Mouse (Mus musculus) thymus, postnatal 36 days (tissue): ENCODE data around the gene Cux1.

ENCODE experiments used
- DNase-seq, 2 experiments: peaks; one replicate each; pipeline ENCODE4 v3.0.0; 2022; ENCODE audit warnings: mixed read lengths in 2 of 2

Cux1 gene

DNA sequence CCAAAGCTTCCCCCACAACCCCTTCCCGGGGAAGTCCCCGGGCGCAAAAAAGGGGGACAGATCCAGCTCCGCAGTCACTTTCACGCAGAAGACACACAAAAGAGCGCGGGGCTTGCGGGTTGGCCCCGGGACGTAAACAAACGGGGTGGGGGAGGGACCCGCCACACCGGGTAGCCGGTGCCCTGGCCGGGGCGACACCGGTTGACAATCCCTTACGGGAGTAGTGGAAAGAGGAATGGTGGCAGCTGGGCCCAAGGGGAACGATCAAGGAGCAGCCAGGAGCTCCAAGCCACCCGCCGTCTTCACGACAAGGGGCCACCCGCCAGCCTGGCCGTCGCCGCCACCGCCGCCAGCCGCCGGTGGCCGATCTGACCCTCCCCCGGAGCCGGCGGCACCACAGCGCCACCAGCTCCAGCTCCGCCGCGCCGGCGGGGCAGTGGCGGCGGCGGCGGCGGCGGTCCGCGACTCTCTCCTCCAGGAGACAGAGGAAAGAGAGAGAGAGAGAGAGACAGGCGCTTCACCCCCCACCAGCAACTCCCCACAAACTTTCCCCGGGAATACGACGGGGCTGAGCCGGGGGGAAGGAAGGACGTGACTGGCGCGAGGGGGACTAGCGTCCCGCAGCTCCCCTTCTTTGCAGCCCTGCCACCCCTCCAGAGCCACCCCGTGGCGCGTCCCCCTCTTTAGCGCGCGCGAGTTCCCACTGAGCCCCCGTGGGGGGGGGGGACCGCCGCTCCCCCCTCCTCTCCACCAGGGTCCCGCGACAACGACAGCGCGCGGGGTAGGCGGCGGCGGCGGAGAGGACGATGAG lies 1.1 kb downstream of the Cux1 start:
- DNase-seq, result peak; percentile 77 to 78

DNA sequence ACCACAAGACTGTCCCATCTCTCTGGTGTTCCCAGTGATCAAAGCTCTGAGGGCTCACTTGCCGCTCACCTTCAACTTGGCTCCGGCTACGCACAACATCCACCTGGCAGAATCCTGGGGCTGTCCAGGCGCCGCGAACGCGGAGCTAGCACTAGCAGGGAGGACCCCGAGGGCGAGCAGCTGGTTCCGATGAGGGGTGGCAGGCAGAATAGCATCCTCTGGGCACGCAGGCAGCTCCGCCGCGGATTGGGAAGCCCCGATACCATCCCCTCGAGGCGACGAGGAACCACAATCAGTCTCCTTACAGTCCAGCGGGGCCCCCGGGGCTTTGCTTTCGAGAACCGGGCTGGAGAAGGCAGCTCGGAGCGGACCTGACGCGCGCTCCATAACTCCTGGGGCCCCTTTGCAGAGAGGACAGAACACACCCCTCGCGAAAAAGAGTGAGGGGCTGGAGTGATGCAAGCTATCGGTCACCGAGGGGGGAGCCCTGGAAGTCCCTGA lies 1.9 kb downstream of the Cux1 start:
- DNase-seq, result peak; percentile 57 to 64

DNA sequence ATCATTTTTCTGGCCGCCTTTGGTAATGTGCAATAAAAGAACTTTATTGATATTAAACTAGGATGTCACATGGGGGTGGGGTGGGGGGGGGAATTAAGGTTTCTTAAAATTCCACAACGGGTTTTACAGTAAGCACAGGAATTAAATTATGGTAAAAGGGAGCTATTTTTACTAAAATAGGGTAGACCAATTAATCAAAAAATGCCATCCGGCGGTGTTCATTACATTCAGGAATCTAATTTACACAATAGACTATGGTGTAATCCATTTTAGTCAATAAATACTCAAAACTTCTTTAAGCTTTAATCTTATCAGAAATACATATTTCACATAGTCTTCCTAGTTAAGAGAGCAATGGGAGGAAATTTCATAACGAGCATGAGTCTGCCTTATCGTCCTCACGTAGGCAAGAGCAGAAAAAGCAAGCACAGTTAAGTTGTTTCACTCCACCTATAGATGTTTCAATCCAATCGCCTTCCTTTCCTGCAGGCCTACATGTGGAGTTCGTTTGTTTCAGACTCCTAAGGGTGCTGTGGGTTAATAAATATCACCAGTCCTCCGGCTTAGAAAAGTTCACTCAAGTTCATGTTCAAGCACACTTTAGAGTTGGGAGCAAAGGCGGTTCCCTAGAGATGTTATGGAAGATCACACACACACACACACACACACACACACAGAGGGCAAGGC lies 2.5 kb downstream of the Cux1 start:
- DNase-seq, result peak in 1 of 2 experiments; percentile 21

DNA sequence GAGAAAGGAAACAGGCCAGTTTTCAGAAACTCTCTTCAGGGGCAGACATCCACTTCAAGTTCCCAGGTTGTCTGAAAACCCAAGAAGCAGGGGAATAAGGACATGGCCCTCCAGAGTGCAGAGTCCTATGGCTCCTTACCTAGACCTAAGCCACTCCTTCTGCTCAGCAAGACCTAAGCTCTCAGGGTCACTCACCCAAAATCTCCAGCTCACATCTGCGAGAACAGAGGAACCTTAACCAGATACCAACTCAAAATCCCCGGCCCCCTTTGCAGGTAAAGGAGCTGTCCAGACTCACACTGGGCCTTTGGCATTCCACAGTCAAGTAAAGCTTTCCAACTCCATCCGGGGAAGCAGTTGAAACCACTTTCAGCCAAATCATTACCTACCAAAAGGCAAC lies 3.3 kb downstream of the Cux1 start:
- no peak for DNase-seq

DNA sequence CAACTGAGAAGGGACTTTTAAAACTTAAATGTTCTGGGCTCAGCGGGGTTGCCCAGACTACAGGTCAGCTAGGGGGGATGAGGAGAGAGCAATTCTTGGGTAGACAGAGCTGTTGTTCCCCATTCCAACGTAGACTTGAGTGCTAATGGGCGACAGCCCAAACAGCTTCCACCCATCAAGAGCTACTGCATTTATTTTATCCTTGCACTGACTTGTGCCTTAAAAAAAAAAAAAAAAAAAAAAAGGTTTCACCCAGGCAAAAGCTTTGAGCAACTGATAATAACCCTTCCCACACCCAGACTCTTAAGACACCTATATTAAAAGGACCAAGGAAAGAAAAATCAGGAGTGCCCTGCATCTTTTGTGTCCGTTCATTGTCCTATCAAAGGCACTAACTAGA lies 4.2 kb downstream of the Cux1 start:
- no peak for DNase-seq

DNA sequence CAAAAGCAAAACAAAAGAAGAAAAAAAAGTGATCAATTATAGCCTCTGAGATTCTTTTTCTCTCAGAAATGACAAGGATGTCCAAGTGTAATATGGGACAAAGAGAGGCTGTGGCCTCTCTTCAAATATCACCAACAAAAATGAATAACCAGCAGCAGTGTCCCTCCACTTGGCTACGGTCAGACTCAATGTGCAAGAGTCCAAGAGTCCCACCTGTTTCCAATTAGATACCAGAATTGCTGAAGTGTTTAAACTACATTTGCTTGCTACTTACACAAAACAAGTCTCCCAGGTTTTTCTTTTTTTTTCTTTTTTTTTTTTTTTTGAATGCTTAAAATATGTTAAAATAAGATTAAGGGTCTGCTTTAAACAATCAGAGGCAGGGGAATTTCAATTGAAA lies 5.1 kb downstream of the Cux1 start:
- DNase-seq, result no peak

DNA sequence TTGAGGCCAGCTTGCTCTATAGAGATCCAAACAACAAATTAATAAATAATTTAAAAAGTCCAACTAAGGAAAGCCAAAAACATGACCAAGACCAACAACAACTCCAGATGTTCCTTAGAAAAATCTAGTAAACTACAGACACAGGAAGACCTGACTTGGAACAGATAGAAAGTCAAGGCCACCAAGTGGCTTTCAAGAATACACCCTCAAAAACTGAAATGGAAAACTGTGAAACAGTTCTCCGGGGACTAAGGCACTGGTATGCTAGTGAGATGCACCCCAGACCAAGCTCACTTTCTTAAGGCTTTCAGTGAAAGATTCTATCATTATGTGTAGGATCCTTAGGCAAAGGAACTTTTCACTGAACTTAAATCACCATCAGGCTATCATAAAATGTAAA lies 5.6 kb downstream of the Cux1 start:
- DNase-seq, result no peak

DNA sequence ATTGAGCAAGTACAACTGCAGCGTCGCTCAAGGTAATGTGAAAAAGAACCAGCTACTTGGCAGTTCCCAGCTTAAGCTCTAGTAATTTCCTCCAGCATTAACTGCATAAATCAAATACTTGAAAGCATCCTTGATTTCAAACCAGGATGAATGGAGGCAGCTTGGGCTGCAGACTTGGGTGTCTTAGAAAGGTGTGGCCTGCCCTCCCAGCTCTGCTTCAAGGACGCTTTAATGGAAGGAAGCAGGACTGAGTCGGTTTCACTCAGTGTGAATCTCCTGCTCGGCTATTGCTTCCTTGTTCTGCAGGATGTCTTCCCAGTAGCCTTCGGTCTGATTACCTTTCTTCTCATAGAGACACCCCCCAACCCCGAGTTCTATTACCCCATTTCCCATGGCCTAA lies 6.6 kb downstream of the Cux1 start:
- DNase-seq, result no peak

DNA sequence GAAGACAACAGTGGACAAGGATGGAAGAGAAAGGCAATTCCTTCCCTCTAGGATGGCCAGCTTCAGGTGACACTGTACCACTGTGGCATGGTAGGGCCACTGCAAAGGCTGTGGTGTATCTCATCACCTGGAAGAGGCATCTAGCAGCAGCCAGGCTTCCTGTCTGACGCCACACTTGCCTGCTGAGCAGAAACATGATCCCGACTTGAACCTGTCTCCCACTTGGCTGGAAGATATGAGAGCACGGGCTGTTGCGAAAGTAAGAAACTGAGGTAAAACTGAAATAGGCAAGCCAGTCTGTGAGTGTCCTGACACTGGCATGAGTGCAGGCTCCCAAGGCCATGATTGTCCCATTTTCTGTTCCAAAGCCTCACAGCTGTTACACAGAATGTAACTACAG lies 9.8 kb downstream of the Cux1 start:
- DNase-seq, result no peak

DNA sequence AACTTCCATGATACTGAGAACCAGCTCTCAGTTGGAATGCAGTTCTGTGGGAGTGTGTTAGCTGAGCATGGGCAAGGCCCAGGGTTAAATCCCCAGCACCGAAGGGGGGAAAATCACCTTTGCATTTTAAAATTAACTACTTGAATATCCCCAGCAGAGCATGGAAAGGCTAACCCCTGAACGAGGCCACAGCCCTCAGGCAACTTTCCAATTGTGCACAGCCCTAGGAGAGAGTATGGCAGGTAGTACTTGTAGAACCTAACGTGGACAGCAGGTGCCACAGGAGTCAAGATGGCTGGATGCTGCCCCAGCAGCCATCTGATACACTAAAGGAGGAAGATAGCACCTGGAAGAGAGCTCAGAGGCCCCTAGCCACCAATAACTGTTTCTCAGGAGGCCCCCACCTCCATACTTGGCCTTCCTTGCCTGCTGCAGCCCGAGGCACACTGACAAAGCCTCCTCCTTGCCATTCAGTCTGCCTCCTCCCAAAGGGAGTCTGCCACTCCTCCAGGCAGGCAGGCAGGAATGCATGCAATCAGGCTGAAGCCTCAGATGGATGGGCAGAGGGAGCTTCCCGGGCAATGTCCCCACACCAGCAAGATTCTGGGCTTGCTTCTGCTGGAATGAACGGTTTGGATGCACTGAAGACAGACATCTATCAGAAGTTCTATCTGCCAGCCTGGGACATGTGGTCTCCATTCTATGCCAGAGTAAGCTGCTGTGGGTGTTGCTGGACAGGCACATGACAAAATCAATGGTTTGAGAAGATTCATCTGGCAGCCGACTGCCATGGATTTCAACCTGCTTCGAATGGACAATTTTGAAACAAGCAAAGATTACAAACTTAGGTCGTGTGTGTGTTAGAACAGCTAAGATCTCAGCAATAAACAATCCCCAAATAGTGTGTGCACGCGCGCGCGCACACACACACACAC lies 10.7 kb downstream of the Cux1 start:
- no peak for DNase-seq

DNA sequence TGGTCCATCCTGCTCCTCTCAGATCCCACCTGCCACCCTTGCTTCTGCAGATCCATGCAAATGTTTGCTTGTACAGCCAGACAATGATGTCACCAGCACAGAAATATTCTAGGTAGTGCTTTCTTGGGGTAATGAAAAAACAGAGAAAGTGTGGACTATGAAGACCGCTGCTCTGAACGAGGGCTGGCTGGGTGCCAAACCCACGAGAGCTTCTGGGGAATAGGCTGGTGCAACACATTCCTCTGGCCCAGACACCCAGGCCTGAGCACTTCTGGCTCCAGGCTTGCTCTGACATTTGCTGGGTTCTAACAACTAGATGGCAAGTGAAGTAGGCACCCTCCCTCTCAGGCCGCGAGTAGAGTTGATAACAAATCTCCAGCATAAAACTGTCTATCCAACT lies 11.6 kb downstream of the Cux1 start:
- peak; percentile 28 to 29 for DNase-seq

DNA sequence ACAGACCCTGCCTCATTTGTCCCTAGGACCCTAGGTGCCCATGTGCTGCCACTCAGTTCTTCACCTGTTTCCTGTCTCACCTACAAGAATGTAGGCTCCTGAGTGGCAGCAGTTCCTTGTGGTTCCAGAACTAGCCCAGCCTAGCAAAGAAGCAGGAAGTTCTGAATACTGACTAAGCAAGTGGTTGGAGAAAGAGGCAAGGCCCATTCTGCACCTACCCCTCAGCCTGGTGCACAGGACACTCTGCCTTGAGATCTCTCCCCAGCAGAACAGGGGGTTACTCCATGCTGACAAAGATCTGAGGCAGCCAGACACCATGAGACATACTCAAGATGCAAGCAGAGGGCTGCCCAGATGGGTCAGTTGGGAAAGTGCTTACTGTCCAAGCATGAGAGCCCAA lies 14.5 kb downstream of the Cux1 start:
- DNase-seq, result no peak

DNA sequence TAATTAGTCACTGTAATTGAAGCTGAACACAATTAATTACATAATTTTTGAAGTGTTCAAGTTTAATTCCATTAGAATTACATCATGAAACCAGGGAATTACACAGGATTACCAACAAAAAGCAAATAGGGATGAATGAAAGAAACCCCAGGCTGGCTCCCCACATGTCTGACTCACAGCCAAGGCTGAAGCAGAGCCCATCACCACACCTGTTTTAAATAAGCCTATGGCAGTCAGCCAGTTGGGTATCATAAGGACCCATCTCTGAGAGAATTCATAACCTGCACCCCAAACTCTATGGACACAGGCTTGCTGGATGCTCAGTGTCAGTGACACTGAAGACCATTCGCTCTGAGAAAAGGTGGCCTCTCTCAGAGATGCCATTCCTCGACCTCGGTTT lies 15.2 kb downstream of the Cux1 start:
- DNase-seq, result no peak

DNA sequence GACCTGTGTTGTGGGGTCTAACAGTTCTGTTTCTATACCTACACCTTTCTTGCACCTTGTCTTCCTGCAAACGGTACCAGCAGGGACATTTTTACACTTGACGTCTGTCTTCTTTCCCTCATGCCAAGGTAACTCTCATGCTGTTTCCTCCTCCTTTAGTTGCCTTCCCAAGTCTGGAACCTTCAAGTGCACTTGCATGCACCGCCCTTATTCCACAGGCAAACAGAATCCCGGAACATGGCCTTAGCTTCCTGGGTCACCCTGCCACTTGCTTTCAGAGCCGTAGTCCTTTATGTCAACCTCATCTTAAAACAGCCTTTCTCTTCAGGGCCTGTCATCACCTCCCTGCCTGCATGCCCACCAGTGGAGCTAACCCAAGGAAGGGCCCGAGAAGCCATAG lies 15.7 kb downstream of the Cux1 start:
- DNase-seq, result no peak

DNA sequence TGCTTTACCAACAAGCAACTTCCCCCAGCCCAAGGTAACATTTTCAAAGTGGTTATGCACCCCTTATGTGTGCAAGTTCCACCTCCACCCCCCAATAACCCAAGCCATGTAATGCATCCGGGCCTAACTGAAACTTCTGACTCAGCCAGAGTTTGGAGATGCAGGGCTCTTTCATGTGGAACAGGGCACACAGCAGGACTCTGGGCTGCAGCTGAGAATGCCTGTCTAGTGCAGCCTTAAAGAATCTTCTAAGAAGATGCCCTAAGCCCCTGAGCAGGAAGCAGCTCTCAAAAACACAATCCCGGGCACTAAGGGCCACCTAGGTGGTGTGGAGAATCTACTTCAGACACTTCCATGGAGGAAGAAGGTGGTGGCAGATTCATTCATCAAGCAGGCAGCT lies 16.6 kb downstream of the Cux1 start:
- peak; percentile 36 to 55 for DNase-seq

DNA sequence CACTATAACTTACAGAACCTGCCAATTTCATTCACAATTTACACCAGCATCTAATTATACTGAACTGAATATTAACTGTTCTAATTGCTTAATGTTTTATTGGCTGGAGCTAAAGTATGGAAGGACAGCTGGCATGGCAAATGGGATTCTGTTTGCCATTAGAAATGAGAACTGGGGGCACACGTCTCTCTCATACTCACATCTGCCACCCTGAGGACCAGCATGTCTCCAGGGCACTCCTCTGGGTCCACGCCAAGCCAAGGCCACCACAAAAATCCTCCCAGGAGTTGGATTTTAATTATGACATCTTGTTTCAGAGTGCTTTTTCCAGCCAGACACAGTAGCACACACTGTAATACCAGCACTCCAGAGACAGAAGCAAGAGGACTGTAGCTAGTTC lies 18.5 kb downstream of the Cux1 start:
- DNase-seq, result no peak

DNA sequence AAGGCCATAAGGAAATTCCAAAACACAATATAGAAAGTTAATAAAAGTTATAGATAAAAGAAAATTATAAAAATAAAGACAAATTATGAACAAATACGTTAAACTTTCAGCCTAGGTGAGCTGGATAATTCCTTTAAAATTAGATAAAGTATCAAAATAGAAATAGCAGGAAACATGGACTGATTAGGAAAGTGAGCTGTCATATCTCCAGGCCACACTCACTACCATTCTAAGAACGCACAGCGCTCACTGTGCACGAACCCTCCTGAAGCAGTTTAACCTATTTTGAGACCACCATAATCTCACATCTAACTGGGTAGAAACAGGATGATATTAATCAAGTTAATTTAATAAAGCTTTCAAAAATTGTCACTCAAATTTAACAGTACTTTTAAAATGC lies 22.2 kb downstream of the Cux1 start:
- no peak for DNase-seq

DNA sequence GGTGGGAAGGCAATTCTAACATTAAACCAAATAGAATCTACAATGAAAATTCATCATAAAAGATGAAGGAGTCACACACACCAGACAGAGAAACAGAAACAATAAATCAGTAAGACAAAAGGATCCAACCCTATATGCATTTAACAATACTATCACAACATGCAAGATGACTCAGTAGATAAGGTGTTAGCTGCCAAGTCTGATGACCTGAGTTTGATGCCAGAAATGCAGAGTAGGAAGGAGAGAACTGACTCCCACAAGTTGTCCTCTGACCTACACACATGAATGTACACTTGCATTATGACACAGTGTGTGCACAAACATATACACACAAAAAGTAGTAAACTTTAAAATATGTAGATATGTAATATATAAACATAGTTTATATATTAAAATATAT lies 24.1 kb downstream of the Cux1 start:
- DNase-seq, result no peak

DNA sequence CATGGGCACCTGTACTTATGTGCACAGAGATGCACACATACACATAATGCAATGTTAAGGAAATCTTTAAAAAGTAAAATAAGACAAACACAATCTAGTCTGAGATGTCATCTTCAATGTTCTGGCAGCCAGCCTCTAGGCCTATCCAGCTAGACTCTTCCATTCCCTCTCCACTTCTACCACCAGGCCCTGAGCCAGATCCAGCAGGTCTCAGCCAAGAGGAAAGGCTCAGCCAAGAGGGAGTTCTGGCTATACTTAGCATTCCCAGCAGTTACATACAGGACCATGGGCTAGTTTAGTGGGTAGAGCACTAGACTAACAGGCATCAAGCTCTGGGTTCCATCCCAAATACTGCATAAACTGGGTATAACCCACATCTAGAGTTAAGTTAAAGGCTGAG lies 26.3 kb downstream of the Cux1 start:
- DNase-seq, result no peak

DNA sequence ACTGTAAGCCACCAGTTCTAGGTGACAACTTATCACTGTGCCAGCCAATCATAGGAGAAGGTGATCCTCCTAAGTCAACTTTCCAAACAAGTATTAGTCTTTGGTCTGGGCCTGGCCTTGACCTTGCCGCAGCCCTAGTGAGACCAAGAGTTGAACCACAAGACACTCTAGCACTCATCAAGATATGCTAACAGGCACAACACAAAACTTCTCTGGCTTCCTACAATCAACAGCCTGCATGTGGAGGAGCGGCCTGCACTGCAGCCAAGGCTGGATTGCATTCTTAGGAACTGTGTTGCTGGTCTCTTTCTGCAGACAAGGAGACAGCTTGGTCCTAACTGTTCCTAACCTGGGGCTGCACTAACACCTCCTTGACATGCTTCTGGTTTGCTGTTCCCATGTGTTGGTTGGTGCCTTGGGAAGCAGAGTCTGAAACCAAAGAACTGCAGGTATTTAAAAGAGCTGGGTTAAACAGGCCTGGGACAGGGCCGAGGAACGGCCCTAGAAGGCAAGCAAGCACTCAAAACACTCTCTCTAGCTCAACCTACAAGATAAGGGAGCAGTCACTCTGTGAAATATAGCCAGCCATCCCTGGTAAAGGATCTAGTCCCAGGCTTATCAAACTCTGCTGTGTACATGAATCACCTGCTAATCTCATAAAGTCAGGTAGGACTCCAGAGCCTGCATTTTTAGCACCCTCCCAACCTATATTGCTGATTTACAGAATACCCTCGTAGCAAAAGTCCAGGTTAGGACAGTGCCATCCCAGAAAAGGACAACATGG lies 27.0 kb downstream of the Cux1 start:
- no peak for DNase-seq

DNA sequence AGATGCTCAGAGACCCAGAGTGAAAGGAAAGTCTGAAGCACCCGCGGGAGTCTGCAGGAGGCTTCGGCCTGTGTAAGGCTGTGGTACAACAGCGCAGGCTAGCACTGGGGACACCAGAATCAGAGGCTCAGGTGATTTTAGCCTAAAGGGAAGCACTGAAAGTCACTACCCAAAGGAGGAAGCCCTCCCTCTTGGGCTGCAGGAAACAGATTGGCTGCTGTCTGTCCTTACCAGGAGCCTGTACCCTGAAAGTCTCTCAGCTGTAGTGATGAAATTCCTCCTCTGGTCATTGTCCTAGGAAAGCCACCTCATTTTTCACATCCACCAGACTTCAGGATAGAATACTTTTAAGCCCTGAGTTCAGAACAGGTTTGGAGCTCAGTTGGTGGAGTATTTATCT lies 30.5 kb downstream of the Cux1 start:
- DNase-seq, result no peak

DNA sequence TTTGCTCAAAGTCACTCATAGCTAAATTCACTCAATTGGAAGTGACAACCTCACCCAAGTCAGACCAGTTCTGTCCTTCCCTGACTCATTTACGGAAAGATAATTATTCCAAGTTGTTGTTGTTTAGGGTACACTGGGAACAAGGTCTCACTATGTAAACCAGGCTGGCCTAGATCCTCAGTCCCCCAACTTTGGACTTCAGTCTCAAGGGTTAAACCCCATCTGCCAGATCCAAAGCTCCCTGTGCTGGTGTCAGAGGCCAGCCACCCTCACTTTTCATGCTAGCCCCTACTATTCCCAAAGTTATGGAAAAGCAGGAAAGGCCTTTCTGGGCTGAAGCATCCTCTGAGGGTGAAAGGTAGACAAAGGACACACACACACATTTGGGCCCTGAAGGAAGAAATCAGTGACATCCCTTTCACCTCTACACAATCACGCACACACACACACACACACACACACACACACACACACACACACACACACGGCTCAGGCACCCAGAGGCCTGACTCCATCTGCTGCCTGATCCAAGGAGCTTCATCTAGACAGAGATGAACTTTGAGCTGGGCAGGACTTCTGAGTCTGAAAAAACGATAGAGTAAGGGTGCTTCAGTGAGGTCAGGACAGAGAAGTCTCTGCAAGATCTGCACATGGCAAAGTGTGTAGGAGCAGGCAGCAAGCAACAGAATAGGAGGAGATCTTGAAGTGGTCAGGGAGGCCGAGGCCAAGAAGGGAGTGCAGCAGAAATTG lies 31.1 kb downstream of the Cux1 start:
- no peak for DNase-seq
